Mouse (Mus musculus) thymus, postnatal 4 days (tissue): ENCODE data around the gene Ryr1.
"Not testable (repeated sequence)": the region's sequence is repeated elsewhere in the genome, so short reads cannot be mapped to it uniquely, and the experiment has no call there.

Experiments used
- DNase-seq: peaks from one replicate; pipeline ENCODE4 v3.0.0; 2021

The Ryr1 gene

GRCm38 (mm10) chr7:29075208-29075607 lies 49.8 kb downstream of the Ryr1 start:
- DNase-seq, result no peak

- peak; percentile 65 for DNase-seq
Observed at GRCm38 (mm10) chr7:29072689-29073088, 52.3 kb downstream of the Ryr1 start.

- DNase-seq, result peak; percentile 33
Observed at GRCm38 (mm10) chr7:29071169-29071891, 53.6 kb downstream of the Ryr1 start.

- DNase-seq, result no peak
Observed at GRCm38 (mm10) chr7:29070364-29071168, 54.4 kb downstream of the Ryr1 start.

- peak; percentile 54 for DNase-seq
Observed at GRCm38 (mm10) chr7:29067758-29068157, 57.2 kb downstream of the Ryr1 start.

- not testable (repeated sequence) for DNase-seq
Observed at GRCm38 (mm10) chr7:29063476-29063875, 61.5 kb downstream of the Ryr1 start.

- DNase-seq, result peak; percentile 66
Observed at GRCm38 (mm10) chr7:29061522-29062037, 63.4 kb downstream of the Ryr1 start.

- no peak for DNase-seq
Observed at GRCm38 (mm10) chr7:29059445-29059844, 65.5 kb downstream of the Ryr1 start.

- DNase-seq, result no peak
Observed at GRCm38 (mm10) chr7:29052821-29053220, 72.2 kb downstream of the Ryr1 start.

- peak; percentile 60 for DNase-seq
Observed at GRCm38 (mm10) chr7:29050797-29051196, 74.2 kb downstream of the Ryr1 start.

GRCm38 (mm10) chr7:29048615-29049014 lies 76.4 kb downstream of the Ryr1 start:
- peak; percentile 63 for DNase-seq

- peak; percentile 56 for DNase-seq
Observed at GRCm38 (mm10) chr7:29048070-29048469, 76.9 kb downstream of the Ryr1 start.

GRCm38 (mm10) chr7:29046533-29046932 lies 78.4 kb downstream of the Ryr1 start:
- DNase-seq, result peak; percentile 52

GRCm38 (mm10) chr7:29044302-29044701 lies 80.7 kb downstream of the Ryr1 start:
- DNase-seq, result no peak

- DNase-seq, result no peak
Observed at GRCm38 (mm10) chr7:29043674-29044057, 81.3 kb downstream of the Ryr1 start.

- DNase-seq, result no peak
Observed at GRCm38 (mm10) chr7:29043016-29043673, 81.8 kb downstream of the Ryr1 start.

GRCm38 (mm10) chr7:29041194-29041593 lies 83.8 kb downstream of the Ryr1 start:
- peak; percentile 42 for DNase-seq

GRCm38 (mm10) chr7:29039985-29040661 lies 84.9 kb downstream of the Ryr1 start:
- peak; percentile 64 for DNase-seq

GRCm38 (mm10) chr7:29039604-29039984 lies 85.4 kb downstream of the Ryr1 start:
- DNase-seq, result peak; percentile 93

- DNase-seq, result peak; percentile 49
Observed at GRCm38 (mm10) chr7:29037261-29037660, 87.7 kb downstream of the Ryr1 start.

GRCm38 (mm10) chr7:29032685-29033084 lies 92.3 kb downstream of the Ryr1 start:
- DNase-seq, result no peak

- DNase-seq, result no peak
Observed at GRCm38 (mm10) chr7:29031641-29032040, 93.3 kb downstream of the Ryr1 start.
